Mouse (Mus musculus) thymus, adult 2 months (tissue): Measurements from ENCODE around the gene Gm17490. TPM values are rescaled to one million over a fixed set of nuclear protein-coding genes. Genes with fewer than 3 reads are reported as not detected.

ENCODE experiments used
- DNase-seq: peaks from one replicate; pipeline ENCODE4 v3.0.0; 2021
- H3K27ac ChIP-seq: fragments of 200-500 bp; 2 replicates; pipeline ENCODE4 v1.5.1; 2012; ENCODE audit warnings: low read length, control low read depth; ENCODE audit not compliant: control insufficient read depth, insufficient read depth
- H3K27me3 ChIP-seq: fragments of 200-500 bp; 2 replicates; pipeline ENCODE4 v1.6.1; 2012; ENCODE audit warnings: mild to moderate bottlenecking, low read length, moderate library complexity, mixed read lengths; ENCODE audit not compliant: control insufficient read depth, insufficient read depth
- H3K36me3 ChIP-seq: fragments of 200-500 bp; 2 replicates; pipeline ENCODE4 v1.6.1; 2012; ENCODE audit warnings: mild to moderate bottlenecking, low read length, moderate library complexity; ENCODE audit not compliant: control insufficient read depth, insufficient read depth
- H3K4me1 ChIP-seq: fragments of 200-500 bp; replicated peaks from 2 replicates; pipeline ENCODE4 v1.6.1; 2012; ENCODE audit warnings: low read length; ENCODE audit not compliant: control insufficient read depth, insufficient read depth
- H3K4me3 ChIP-seq: fragments of 200-500 bp; 2 replicates; pipeline ENCODE4 v1.5.1; 2012; ENCODE audit warnings: mild to moderate bottlenecking, low read length, control low read depth, moderate library complexity; ENCODE audit not compliant: control insufficient read depth, insufficient read depth
- CTCF ChIP-seq: fragments of 200-500 bp; IDR thresholded peaks from 2 replicates; pipeline ENCODE4 v1.5.1; 2012; ENCODE audit warnings: mild to moderate bottlenecking, control low read depth, low read length, moderate library complexity, borderline replicate concordance; ENCODE audit not compliant: control insufficient read depth, poor library complexity, insufficient read depth; ENCODE audit errors: extremely low read depth
- POLR2A ChIP-seq: fragments of 200-500 bp; IDR thresholded peaks from 2 replicates; pipeline ENCODE4 v1.6.1; 2012; ENCODE audit warnings: mild to moderate bottlenecking, low read length, control low read depth, moderate library complexity; ENCODE audit not compliant: control insufficient read depth, poor library complexity, insufficient read depth; ENCODE audit errors: extremely low read depth
- WGBS: fragments of 180-500 bp; shearing (Covaris S2); methylation state at CpG from one replicate; pipeline ENCODE4 v1.1.7; 2018; 5-methylcytosine and 5-hydroxymethylcytosine counted together
- polyA plus RNA-seq: library from polyadenylated mRNA; depleted of rRNA; stranded (reverse); fragments of >200 nt; gene quantifications from 2 replicates; pipeline ENCODE4 v1.2.3, GENCODE M21; 2012

Gene Gm17490
- polyA plus RNA-seq, 1 experiment, result not detected

DNA sequence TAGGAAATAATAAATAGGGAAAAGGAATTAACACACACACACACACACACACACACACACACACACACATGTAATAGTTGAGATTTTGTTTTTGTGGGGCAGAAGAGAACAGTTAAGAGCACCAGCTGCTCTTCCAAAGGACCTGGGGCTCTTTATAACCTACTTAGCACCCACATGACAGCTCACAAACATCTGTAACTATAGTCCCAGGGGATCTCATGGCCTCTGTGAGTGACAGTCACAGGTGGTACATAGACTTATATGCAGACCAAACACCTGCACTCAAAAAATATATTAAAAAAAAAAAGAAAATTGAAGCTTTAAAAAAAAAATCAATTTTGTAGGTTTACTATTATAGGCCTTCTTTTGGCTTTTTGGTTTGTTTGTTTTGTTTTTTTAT is 21.2 kb downstream of the Gm17490 start:
- TF ChIP-seq CTCF (no peak), POLR2A (no peak)
- DNase-seq, result peak; percentile 22
- peak overlapping the region; percentile 75; the same call in 1 of the 2 replicates for H3K27ac ChIP-seq
- H3K27me3 ChIP-seq, result no peaks in the 10 kb centered on the region
- H3K36me3 ChIP-seq, result peaks cover 7% of the 10 kb centered on the region
- H3K4me1 ChIP-seq, result peaks cover 18% of the 10 kb centered on the region
- H3K4me3 ChIP-seq, result no peak overlapping the region

DNA sequence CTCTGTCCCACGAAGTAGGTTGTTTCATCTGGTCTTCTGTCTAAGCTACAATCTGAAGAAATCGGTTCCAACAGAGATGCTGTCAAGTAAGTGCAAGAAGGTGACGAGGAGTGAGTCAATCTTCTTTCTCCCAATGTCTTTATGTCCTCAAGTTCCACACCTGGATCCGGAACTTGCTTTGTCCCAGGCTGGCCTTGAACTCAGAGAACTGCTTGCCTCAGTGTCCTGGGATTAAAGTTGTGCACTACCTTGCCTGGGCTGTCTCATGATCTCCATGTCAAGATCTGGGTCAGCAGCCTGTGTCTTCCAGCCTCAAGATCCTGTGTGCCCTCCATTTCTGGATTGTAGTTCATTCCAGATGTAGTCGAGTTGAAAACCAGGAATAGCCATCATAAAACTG is 22.0 kb downstream of the Gm17490 start, which contains the start of gene Rbm17:
Gene Rbm17, minus strand, starts transcription at position 101 of the 400 bp plus-strand sequence.
- 92% methylated on average over 5 of the region's 5 CpGs for WGBS
- Histone ChIP-seq H3K4me3 (peak within 1 kb of the TSS; percentile 79), H3K27me3 (no peaks in the 10 kb centered on the region), H3K36me3 (peaks cover 12% of the 10 kb centered on the region), H3K27ac (peak within 1 kb of the TSS; percentile 56), H3K4me1 (peaks cover 18% of the 10 kb centered on the region)
- no peak for DNase-seq
- TF ChIP-seq POLR2A (no peak), CTCF (no peak)

DNA sequence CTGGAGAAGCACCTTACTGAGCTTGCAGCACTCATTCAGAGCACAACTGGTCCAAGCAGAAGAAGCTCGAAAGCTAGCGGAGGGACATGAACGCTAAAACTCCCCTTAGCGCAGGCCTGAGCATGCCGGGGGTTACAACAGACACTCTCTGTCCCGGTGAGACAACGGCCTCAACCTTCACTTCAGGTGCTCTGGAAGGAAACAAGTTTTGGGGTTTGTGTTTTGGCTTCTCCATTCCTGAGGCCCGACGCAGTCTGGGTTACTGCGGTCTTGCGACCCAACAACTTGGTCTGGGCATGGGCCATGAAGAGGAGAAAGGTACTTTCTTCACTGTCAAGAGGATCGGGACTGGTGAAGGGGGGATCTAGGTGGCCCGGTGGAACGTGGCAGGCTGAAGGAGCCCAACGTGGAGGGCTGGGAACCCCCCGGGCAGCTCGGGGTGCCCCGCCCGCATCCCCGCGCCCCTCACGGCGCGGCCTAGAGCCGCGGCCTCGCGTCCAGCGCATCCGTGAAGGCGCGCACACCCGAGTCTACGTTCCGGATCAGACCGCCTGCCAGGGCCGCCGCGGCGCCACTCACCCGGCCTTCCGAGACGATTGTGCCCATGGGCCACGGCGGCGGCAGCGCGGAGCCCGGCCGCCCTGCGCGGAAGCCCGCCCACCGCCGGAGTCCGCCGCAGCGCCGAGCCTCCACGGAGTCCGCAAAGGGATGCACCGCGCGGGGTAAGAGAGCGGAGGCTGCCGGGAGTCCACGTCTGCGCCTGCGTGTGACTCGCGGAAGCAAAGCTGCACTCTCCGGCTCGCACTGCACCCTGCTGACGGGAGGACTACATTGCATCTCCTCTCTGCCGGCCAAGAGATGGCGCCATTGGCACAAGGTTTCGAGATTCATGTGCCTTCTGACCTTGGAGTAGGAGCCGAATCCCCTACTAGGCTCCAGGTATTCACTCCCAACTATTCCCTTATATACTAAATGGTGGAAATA is 23.3 kb downstream of the Gm17490 start:
- peaks cover 18% of the 10 kb centered on the region for H3K4me1 ChIP-seq
- peak overlapping the region; percentile 79 for H3K4me3 ChIP-seq
- H3K36me3 ChIP-seq, result peaks cover 24% of the 10 kb centered on the region
- no peaks in the 10 kb centered on the region for H3K27me3 ChIP-seq
- peak; percentile 98 for DNase-seq
- no peak overlapping the region for H3K27ac ChIP-seq
- under 1% methylated on average over 71 of the region's 78 CpGs for WGBS
- peak; percentile 72 for TF ChIP-seq POLR2A
- TF ChIP-seq CTCF, result peak; percentile 96

DNA sequence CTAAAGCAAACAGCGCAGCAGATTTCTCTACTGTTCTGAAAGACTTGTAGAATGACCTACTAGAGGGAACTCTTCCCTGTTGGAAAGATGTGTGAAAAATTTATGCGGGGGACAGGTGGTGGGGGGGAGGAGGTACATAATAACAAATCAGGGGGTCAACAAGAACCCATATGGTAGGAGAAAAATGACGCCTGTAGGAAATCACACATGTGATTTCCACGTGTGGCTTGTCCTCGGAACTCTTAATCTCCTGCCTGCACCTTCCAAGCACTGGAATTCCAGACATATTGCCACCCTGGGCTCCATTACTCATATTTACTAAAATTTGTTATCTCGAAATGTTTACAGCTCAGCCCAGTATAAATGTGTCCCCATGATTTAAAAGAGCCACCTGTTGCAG is 24.3 kb downstream of the Gm17490 start:
- Histone ChIP-seq H3K27me3 (no peaks in the 10 kb centered on the region), H3K27ac (no peak overlapping the region), H3K36me3 (peaks cover 34% of the 10 kb centered on the region), H3K4me1 (peaks cover 18% of the 10 kb centered on the region), H3K4me3 (no peak overlapping the region)
- DNase-seq, result no peak
- WGBS, result 88% methylated on average over 6 of the region's 6 CpGs
- TF ChIP-seq POLR2A (no peak), CTCF (no peak)

DNA sequence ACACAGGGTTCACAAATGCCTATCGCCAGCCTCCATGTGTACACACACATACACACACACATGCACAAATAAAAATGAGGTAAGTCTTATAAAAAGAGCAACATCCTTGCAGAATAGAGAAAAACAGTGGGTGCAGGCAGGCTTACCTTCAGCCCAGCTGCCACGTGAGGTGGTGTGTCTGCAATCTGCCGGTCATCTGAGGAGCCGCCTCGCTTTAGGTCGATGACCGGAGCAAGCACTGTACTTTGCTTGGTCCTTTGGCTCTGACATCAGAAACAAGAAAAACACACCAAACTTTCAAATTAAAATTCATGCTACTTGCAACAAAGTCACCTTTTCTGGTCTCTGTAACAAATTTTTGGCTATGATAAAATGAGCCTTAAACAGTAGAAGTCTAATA is 28.2 kb downstream of the Gm17490 start:
- Histone ChIP-seq H3K4me1 (peaks cover 6% of the 10 kb centered on the region), H3K4me3 (no peak overlapping the region), H3K27ac (no peak overlapping the region), H3K36me3 (peaks cover 63% of the 10 kb centered on the region), H3K27me3 (no peaks in the 10 kb centered on the region)
- WGBS, result 98% methylated on average over 7 of the region's 7 CpGs
- DNase-seq, result no peak
- TF ChIP-seq CTCF (no peak), POLR2A (no peak)

DNA sequence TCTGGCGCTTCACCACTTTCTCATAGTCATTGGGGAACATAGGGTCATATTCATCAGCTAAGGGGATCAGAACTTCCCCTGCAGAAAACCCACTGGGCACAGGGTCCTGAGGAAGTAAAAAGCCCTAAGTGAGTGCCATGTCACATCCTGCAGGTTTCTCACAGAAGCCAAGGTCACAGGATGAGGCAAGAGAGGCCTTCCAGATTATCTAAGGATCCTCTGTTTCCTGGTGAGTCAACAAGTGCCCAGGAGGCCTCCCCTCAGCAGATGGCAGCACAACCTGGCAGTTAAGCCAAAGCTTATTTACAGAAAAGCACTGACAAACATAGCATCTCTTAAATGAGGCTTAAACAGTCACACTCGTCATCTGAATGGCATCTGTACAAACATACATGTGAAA is 29.4 kb downstream of the Gm17490 start:
- TF ChIP-seq CTCF, result no peak
- TF ChIP-seq POLR2A, result no peak
- WGBS, result 97% methylated on average over 2 of the region's 2 CpGs
- no peak overlapping the region for H3K4me3 ChIP-seq
- no peaks in the 10 kb centered on the region for H3K27me3 ChIP-seq
- H3K27ac ChIP-seq, result no peak overlapping the region
- H3K4me1 ChIP-seq, result no peaks in the 10 kb centered on the region; the same call in 1 of the 2 replicates
- H3K36me3 ChIP-seq, result peaks cover 75% of the 10 kb centered on the region
- DNase-seq, result no peak
